Mouse (Mus musculus) midbrain, embryonic 12.5 days (tissue): ENCODE data around the gene Akap7. TPM values are rescaled to one million over a fixed set of nuclear protein-coding genes. Genes with fewer than 3 reads are reported as not detected.

ENCODE experiments used
- ATAC-seq: fragments of 200-750 bp; cut with Nextera tagmentation; 2 replicates; pipeline ENCODE4 v1.8.0; 2017; ENCODE audit warnings: low read depth, moderate TSS enrichment, moderate library complexity; ENCODE audit not compliant: low FRiP score
- H3K27ac ChIP-seq: fragments of 300-500 bp; sonication (generic); replicated peaks from 2 replicates; pipeline ENCODE4 v1.5.1; 2016; ENCODE audit warnings: mild to moderate bottlenecking
- H3K27me3 ChIP-seq: fragments of 300-500 bp; sonication (generic); 2 replicates; pipeline ENCODE4 v1.6.1; 2016; ENCODE audit warnings: mild to moderate bottlenecking
- H3K36me3 ChIP-seq: fragments of 300-500 bp; sonication (generic); 2 replicates; pipeline ENCODE4 v1.6.1; 2016
- H3K4me1 ChIP-seq: fragments of 300-500 bp; sonication (generic); 2 replicates; pipeline ENCODE4 v1.6.1; 2016
- H3K4me2 ChIP-seq: fragments of 300-500 bp; sonication (generic); replicated peaks from 2 replicates; pipeline ENCODE4 v1.6.1; 2016; ENCODE audit warnings: mild to moderate bottlenecking, moderate library complexity
- H3K4me3 ChIP-seq: fragments of 300-500 bp; sonication (generic); 2 replicates; pipeline ENCODE4 v1.5.1; 2016; ENCODE audit warnings: mild to moderate bottlenecking
- H3K9ac ChIP-seq: fragments of 300-500 bp; sonication (generic); replicated peaks from 2 replicates; pipeline ENCODE4 v1.6.1; 2016; ENCODE audit warnings: mild to moderate bottlenecking, moderate library complexity
- H3K9me3 ChIP-seq: fragments of 300-500 bp; sonication (generic); 2 replicates; pipeline ENCODE4 v1.6.1; 2016; ENCODE audit warnings: mild to moderate bottlenecking
- WGBS: fragments of 180-500 bp; shearing (Covaris S2); methylation state at CpG from one replicate; pipeline ENCODE4 v1.1.7; 2016; 5-methylcytosine and 5-hydroxymethylcytosine counted together
- polyA plus RNA-seq: library from polyadenylated mRNA; unstranded; fragments of >200 nt; fragmentation: Nextera tagmentation; extraction: Ambion mirVana; gene quantifications from 2 replicates; pipeline ENCODE4 v1.2.1, GENCODE M21; 2016

The Akap7 gene
- polyA plus RNA-seq, 1 experiment from 2014 or later: 23.0 TPM

DNA sequence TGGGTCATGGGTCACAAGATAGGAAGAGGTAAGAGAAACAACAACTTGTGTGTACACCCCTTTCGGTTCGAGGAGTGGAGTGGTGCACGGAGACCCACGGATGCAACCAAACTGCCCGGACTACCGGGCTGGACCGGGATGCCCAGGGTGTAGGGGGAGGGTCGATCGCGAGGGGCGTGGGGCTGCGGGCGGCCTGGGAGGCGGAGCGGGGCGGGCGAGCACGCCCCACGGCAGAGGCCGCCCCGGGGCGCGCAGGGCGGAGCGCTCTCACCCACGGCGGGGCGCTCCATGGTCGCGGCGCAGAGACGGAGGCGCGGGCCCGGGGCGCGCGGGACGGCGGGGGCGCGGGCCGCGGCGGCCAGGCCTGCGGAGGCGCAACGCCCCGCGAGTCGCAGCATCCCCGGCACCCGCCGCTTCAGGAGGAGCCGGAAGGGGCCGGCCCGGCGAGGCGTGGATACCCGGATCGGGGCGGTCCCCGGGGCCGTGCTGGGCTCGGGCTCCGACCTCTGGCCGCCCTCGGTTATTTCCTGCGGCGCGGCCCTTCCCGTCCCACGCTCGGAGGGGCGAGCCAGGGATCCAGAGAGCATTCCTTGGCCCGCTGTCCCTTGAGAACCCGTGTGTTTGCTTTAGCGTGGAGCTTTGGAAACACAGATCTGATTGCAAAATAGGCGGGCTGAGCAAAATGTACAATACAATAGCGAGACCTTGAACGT lies 10.9 kb downstream of the Akap7 start:
- peak overlapping the region; percentile 77 for H3K27ac ChIP-seq
- H3K27me3 ChIP-seq: no peaks in the 10 kb centered on the region
- no peaks in the 10 kb centered on the region for H3K36me3 ChIP-seq
- under 1% methylated on average over 50 of the region's 81 CpGs for WGBS
- H3K4me2 ChIP-seq: peak overlapping the region; percentile 78
- H3K9me3 ChIP-seq: no peaks in the 10 kb centered on the region
- H3K4me3 ChIP-seq: peak overlapping the region; percentile 67
- peaks cover 9% of the 10 kb centered on the region for H3K4me1 ChIP-seq
- peak overlapping the region; percentile 84 for H3K9ac ChIP-seq
- peak; percentile 94 for ATAC-seq

DNA sequence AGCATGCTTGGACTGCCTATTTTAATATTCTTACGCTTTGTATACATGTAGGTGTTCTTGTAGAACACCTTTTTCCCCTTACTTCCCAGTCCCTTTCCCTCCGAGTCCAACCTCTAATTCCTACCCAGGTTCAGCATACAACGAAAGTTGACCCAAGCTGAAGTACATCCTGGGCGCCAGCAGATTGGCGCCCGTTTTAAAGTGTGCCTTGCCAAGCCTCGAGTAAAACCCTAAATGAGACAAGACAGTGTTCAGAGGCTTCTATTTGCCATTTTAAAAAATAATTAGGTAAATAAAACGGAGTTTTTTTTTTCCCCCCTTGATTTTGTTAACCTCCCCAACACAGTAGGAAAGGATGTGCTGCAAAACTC lies 11.4 kb downstream of the Akap7 start:
- no peaks in the 10 kb centered on the region for H3K27me3 ChIP-seq
- peak overlapping the region; percentile 67 for H3K4me3 ChIP-seq
- H3K27ac ChIP-seq: peak overlapping the region; percentile 77; the same call in 1 of the 2 replicates
- peak; percentile 32 for ATAC-seq
- WGBS: 45% methylated on average over 8 of the region's 8 CpGs
- peak overlapping the region; percentile 84 for H3K9ac ChIP-seq
- H3K4me2 ChIP-seq: peak overlapping the region; percentile 78
- no peaks in the 10 kb centered on the region for H3K9me3 ChIP-seq
- no peaks in the 10 kb centered on the region for H3K36me3 ChIP-seq
- peaks cover 9% of the 10 kb centered on the region for H3K4me1 ChIP-seq

DNA sequence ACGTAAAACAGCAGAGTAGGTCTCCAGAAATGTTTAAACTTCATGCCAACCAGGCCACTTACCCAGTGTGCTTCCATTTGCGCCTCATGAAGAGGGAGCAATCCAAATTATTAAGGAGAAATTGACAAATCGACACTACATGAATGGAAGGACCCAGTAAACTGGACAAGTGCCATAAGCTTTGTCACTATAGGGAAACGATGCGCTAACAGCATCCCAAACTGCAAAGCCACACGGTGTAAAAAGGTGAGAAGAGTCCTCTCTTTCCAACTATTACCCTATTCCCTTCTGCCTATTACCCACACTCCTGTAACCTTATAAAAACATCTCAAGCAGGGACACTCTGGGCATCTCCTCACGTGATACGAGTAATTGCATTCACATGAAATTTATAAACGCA lies 11.8 kb downstream of the Akap7 start:
- H3K4me3 ChIP-seq: no peak overlapping the region
- peaks cover 9% of the 10 kb centered on the region for H3K4me1 ChIP-seq
- no peak for ATAC-seq
- H3K36me3 ChIP-seq: no peaks in the 10 kb centered on the region
- H3K27me3 ChIP-seq: no peaks in the 10 kb centered on the region
- H3K27ac ChIP-seq: no peak overlapping the region
- WGBS: 84% methylated on average over 9 of the region's 9 CpGs
- H3K4me2 ChIP-seq: no peak overlapping the region
- no peak overlapping the region for H3K9ac ChIP-seq
- no peaks in the 10 kb centered on the region for H3K9me3 ChIP-seq

DNA sequence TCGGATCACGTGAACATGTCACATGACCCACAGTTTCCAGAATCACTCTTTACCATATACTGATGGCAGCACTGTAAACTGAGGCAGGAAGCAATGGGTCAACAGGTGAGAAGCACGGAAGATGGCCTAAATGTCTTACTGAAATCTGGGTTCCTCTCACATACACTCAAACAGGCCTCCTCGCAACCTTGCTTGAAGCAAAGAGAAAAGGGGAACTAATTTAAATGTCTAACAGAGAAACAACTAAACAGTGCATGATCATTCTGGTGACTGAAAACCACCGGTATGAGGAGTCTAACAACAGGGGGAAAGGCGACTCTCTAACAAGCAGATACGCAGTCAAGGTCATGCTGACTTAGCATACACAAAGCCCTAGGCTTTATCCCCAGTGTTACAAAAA lies 12.7 kb downstream of the Akap7 start:
- ATAC-seq: no peak
- Histone ChIP-seq H3K27ac (no peak overlapping the region), H3K9ac (no peak overlapping the region), H3K27me3 (no peaks in the 10 kb centered on the region), H3K9me3 (no peaks in the 10 kb centered on the region), H3K4me1 (peaks cover 9% of the 10 kb centered on the region), H3K36me3 (no peaks in the 10 kb centered on the region), H3K4me2 (no peak overlapping the region), H3K4me3 (no peak overlapping the region)
- 76% methylated on average over 7 of the region's 7 CpGs for WGBS

DNA sequence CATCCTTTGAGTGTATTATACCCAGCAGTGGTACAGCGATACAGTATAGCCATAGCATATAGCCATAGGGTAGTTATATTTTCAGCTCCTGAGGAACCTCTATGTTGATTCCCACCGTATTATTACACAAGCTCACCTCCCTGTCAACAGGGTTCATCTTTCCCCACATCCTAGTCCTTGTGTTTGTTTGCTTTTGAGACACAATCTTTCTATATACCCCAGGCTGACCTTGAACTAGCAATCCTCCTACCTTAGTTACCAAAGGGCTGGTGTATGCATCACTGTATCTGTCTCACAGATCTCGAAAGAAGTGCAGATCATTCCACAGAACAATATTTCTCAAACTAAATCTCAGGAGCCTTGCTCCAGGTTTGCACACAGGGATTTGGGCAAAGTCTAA lies 13.9 kb downstream of the Akap7 start:
- Histone ChIP-seq H3K9me3 (no peaks in the 10 kb centered on the region), H3K9ac (no peak overlapping the region), H3K27ac (no peak overlapping the region), H3K27me3 (no peaks in the 10 kb centered on the region), H3K36me3 (no peaks in the 10 kb centered on the region), H3K4me2 (no peak overlapping the region), H3K4me3 (no peak overlapping the region), H3K4me1 (peaks cover 9% of the 10 kb centered on the region)
- no peak for ATAC-seq
- 95% methylated on average over 3 of the region's 3 CpGs for WGBS

DNA sequence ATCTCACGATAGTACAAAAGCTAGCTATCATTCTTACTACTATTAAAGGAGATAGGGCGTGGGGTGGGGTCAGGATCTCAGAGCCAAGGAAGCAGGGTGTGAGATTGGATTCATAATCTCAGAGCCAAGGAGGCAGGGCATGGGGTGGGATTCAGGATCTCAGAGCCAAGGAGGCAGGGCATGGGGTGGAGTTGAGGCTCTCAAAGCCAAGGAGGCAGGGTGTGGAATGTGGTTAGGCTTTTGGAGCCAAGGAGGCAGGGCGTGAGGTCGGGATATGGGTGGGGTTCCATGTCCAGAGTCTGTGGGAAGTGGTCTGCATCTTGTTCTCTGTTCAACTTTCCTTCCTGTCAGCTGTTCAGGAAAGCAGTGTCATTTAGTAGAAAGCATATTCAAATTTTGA lies 16.6 kb downstream of the Akap7 start:
- Histone ChIP-seq H3K4me3 (no peak overlapping the region), H3K27me3 (no peaks in the 10 kb centered on the region), H3K36me3 (no peaks in the 10 kb centered on the region), H3K4me2 (no peak overlapping the region), H3K4me1 (no peaks in the 10 kb centered on the region), H3K27ac (no peak overlapping the region), H3K9me3 (no peaks in the 10 kb centered on the region), H3K9ac (no peak overlapping the region)
- WGBS: 82% methylated on average over 4 of the region's 4 CpGs
- no peak for ATAC-seq

DNA sequence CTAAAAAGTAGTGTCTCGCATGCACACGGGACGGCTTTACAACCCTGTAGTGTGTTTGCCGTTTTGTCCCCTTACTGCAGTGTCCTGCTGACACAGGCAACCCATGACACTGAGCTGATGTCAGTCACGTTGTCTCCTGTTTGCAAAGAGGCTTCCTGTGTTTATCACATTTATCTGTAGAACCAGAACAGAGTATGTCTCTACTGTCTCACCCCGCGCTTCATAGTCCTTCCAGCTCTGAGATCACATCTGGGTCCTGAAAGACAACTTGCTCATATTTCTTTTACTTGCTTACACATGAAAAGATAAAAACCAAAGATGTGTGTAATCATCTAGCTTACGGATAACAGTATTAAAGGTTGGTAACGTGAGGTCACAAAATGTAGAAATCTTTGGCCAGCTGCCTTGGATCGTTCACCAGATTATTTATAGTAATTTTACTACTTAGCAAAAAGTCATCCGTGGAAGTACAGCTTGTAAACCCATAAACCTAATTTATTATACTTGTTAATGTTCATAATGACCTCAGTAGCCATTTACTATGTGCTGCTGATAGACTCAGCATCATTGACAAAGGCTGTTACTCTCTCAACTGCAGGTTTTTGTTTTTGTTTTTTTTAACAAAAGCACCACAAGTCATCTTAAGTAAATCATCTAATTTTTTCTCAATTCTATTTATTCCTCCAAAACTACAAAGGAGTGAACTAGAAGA lies 22.4 kb downstream of the Akap7 start:
- no peak overlapping the region for H3K9ac ChIP-seq
- no peaks in the 10 kb centered on the region for H3K9me3 ChIP-seq
- H3K4me1 ChIP-seq: no peaks in the 10 kb centered on the region
- no peak overlapping the region for H3K4me3 ChIP-seq
- no peak for ATAC-seq
- no peaks in the 10 kb centered on the region for H3K27me3 ChIP-seq
- H3K27ac ChIP-seq: no peak overlapping the region
- no peak overlapping the region for H3K4me2 ChIP-seq
- 89% methylated on average over 11 of the region's 11 CpGs for WGBS
- no peaks in the 10 kb centered on the region for H3K36me3 ChIP-seq

DNA sequence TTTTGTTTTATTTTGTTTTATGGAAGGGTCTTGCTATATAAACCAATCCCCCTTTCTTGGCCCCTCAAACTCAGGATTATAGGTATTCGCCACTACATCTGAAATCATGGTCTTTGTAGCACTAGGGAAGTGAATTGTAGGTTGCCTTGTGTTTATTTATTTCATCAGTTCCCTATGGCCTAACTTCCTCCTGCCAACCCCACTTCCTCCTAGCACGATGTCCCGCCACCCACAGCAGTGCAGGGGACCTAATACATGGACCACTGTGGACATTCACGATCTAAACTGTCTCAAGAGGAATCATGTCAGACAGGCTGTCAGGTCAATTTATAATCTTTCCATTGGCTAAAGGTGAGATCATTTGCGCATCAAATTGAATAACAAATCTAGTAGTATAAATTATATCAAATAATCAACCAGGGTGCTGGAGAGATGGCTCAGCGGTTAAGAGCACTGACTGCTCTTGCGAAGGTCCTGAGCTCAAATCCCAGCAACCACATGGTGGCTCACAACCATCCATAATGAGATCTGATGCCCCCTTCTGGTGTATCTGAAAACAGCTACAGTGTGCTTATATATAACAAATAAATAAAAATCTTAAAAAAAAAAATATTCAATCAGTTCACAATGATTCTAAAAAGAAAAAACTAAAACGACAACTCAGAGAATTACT lies 23.1 kb downstream of the Akap7 start:
- ATAC-seq: no peak
- Histone ChIP-seq H3K4me3 (no peak overlapping the region), H3K27me3 (no peaks in the 10 kb centered on the region), H3K4me1 (0 out of 2 replicates have a peak, but pooled peaks cover 2% of the 10 kb centered on the region), H3K27ac (no peak overlapping the region), H3K4me2 (no peak overlapping the region), H3K9ac (no peak overlapping the region), H3K36me3 (no peaks in the 10 kb centered on the region), H3K9me3 (no peaks in the 10 kb centered on the region)
- WGBS: 93% methylated on average over 8 of the region's 8 CpGs

DNA sequence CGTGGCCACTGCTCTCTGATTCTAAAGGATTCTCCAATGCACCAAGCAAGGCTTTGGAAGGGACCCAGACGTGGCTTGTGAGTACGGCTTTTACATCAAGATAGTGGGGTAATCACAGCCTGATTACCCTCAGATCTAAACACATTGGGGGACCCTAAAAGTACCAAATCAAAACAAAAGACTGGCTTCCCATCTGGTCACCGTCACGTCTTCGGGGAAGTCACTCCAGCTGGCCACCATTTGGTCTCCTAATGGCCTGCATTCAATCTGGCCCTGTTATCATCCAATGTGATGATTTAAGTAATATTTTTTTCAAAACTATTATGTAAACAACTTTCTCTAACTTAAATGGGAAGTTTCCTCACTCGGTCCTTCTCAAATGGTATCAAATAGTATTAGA lies 24.3 kb downstream of the Akap7 start:
- ATAC-seq: no peak
- Histone ChIP-seq H3K36me3 (no peaks in the 10 kb centered on the region), H3K9ac (no peak overlapping the region), H3K27me3 (no peaks in the 10 kb centered on the region), H3K27ac (no peak overlapping the region), H3K4me3 (no peak overlapping the region), H3K9me3 (no peaks in the 10 kb centered on the region), H3K4me2 (no peak overlapping the region), H3K4me1 (0 out of 2 replicates have a peak, but pooled peaks cover 3% of the 10 kb centered on the region)
- WGBS: 89% methylated on average over 7 of the region's 7 CpGs

DNA sequence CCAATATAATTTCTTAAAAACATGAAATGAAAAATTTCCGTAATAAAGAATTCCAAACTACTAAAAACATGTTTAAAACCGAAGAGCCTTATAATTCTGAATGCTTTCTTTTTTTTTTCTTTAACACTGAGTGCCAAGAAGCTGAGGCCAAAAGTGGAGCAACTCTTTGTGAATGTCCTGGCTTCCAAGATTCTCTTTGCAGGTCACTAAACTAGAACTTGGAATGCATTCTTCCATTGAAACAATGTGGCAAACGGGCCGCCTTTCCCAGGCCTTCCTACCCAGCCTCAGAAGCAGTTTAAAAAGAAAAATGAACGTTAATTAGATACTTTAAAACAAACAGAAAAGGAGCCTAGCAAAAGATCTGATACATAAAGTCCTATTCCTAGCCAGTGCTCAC lies 27.5 kb downstream of the Akap7 start:
- no peak for ATAC-seq
- Histone ChIP-seq H3K9me3 (no peaks in the 10 kb centered on the region), H3K27me3 (no peaks in the 10 kb centered on the region), H3K36me3 (no peaks in the 10 kb centered on the region), H3K9ac (no peak overlapping the region), H3K4me3 (no peak overlapping the region), H3K27ac (no peak overlapping the region), H3K4me2 (no peak overlapping the region), H3K4me1 (0 out of 2 replicates have a peak, but pooled peaks cover 3% of the 10 kb centered on the region)
- 77% methylated on average over 5 of the region's 5 CpGs for WGBS

DNA sequence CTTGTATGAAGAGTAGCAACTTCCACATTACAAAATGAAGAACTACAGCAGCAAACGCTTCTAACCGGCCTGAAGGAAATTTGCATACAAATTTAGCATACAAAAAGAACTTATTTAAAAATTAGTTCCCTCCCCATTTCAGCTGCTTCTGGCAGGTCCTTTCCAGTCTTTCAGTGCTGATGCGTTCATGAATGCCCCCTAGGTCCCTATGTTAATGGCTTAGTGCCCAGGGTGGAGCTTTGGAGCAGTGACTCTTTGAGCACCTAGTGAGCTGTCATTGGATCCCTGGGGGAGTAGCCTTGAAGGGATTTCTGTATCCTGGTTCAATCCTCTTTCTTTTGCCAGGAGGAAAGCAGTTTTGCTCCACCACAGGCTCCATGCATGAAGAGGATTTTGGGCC lies 28.3 kb downstream of the Akap7 start:
- Histone ChIP-seq H3K4me3 (no peak overlapping the region), H3K4me1 (0 out of 2 replicates have a peak, but pooled peaks cover 3% of the 10 kb centered on the region), H3K27me3 (no peaks in the 10 kb centered on the region), H3K4me2 (no peak overlapping the region), H3K9me3 (no peaks in the 10 kb centered on the region), H3K27ac (no peak overlapping the region), H3K9ac (no peak overlapping the region), H3K36me3 (no peaks in the 10 kb centered on the region)
- ATAC-seq: no peak
- 47% methylated on average over 3 of the region's 3 CpGs for WGBS

DNA sequence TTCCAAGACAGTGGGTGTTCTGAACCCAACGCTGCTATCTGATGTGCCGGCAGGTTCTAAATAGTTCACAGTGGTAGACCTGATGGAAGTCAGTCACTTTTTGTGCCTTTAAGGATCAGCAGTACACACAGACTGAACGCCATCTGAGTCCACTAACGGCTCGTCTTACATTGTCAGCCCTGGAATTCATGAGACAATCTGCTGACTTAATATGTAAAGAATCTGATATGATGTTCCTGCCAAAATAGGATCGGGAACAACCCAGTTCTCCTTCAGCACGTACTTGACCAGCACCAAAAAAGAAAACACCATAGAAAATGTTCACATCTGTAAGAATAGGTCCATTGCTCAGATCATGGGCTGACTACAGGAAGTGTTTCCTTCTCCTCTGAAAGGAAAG lies 32.2 kb downstream of the Akap7 start:
- no peak overlapping the region for H3K4me2 ChIP-seq
- no peaks in the 10 kb centered on the region for H3K36me3 ChIP-seq
- no peak for ATAC-seq
- H3K27ac ChIP-seq: no peak overlapping the region
- H3K9me3 ChIP-seq: no peaks in the 10 kb centered on the region
- no peaks in the 10 kb centered on the region for H3K27me3 ChIP-seq
- peaks cover 8% of the 10 kb centered on the region; the same call in 1 of the 2 replicates for H3K4me1 ChIP-seq
- WGBS: 87% methylated on average over 7 of the region's 7 CpGs
- H3K4me3 ChIP-seq: no peak overlapping the region
- no peak overlapping the region for H3K9ac ChIP-seq
